Mouse (Mus musculus): ENCODE data around the gene Mapkapk3. TPM values are rescaled to one million over a fixed set of nuclear protein-coding genes. Genes with fewer than 3 reads are reported as not detected.

The Mapkapk3 gene
- polyA plus RNA-seq, 1 experiment from 2014 or later = 6.5 TPM

GRCm38 (mm10) chr9:107235261-107235660 lies 54.4 kb downstream of the Mapkapk3 start:
- ATAC-seq (ENCODE audit: low FRiP score, low TSS enrichment) = no peak
- WGBS = 46% methylated on average over 5 of the region's 5 CpGs
- no peak overlapping the region for H3K27ac ChIP-seq (ENCODE audit: low read depth, low read length)
- H3K27me3 ChIP-seq (ENCODE audit: control insufficient read depth, insufficient read depth, low read length) = peaks cover 91% of the 10 kb centered on the region
- H3K36me3 ChIP-seq (ENCODE audit: control insufficient read depth, insufficient read depth, low read length) = no peaks in the 10 kb centered on the region
- peaks cover 3% of the 10 kb centered on the region; the same call in 1 of the 2 replicates for H3K4me1 ChIP-seq (ENCODE audit: control insufficient read depth, insufficient read depth, low read length)
- H3K9me3 ChIP-seq (ENCODE audit: control insufficient read depth, low read length) = no peaks in the 10 kb centered on the region
- H3K4me2 ChIP-seq (replicated peaks; ENCODE audit: low read depth, low read length) = no peak overlapping the region
- H3K9ac ChIP-seq (ENCODE audit: low read depth, low read length) = no peak overlapping the region
- no peak overlapping the region for H3K4me3 ChIP-seq (ENCODE audit: low read length)

GRCm38 (mm10) chr9:107232140-107232539 lies 57.5 kb downstream of the Mapkapk3 start:
- Histone ChIP-seq H3K9ac (ENCODE audit: low read depth, low read length) (no peak overlapping the region), H3K36me3 (ENCODE audit: control insufficient read depth, insufficient read depth, low read length) (no peaks in the 10 kb centered on the region), H3K27me3 (ENCODE audit: control insufficient read depth, insufficient read depth, low read length) (peaks cover 89% of the 10 kb centered on the region), H3K4me1 (ENCODE audit: control insufficient read depth, insufficient read depth, low read length) (peaks cover 3% of the 10 kb centered on the region; the same call in 1 of the 2 replicates), H3K4me2 (replicated peaks; ENCODE audit: low read depth, low read length) (peak overlapping the region; percentile 98), H3K4me3 (ENCODE audit: low read length) (peak overlapping the region; percentile 50), H3K27ac (ENCODE audit: low read depth, low read length) (no peak overlapping the region), H3K9me3 (ENCODE audit: control insufficient read depth, low read length) (no peaks in the 10 kb centered on the region)
- ATAC-seq (ENCODE audit: low FRiP score, low TSS enrichment) = no peak
- 18% methylated on average over 9 of the region's 9 CpGs for WGBS

GRCm38 (mm10) chr9:107231539-107232139 lies 58.0 kb downstream of the Mapkapk3 start, which contains the start of gene Dock3:
Gene Dock3 (minus strand): TSS chr9:107231909.
- WGBS = under 1% methylated on average over 47 of the region's 87 CpGs
- Histone ChIP-seq H3K4me2 (replicated peaks; ENCODE audit: low read depth, low read length) (peak within 1 kb of the TSS; percentile 98), H3K27me3 (ENCODE audit: control insufficient read depth, insufficient read depth, low read length) (peaks cover 89% of the 10 kb centered on the region), H3K9me3 (ENCODE audit: control insufficient read depth, low read length) (no peaks in the 10 kb centered on the region), H3K4me1 (ENCODE audit: control insufficient read depth, insufficient read depth, low read length) (peaks cover 3% of the 10 kb centered on the region; the same call in 1 of the 2 replicates), H3K9ac (ENCODE audit: low read depth, low read length) (peak within 1 kb of the TSS; percentile 47), H3K4me3 (ENCODE audit: low read length) (peak within 1 kb of the TSS; percentile 50), H3K36me3 (ENCODE audit: control insufficient read depth, insufficient read depth, low read length) (no peaks in the 10 kb centered on the region), H3K27ac (ENCODE audit: low read depth, low read length) (no peak within 1 kb of the TSS)
- ATAC-seq (ENCODE audit: low FRiP score, low TSS enrichment) = peak; percentile 87

GRCm38 (mm10) chr9:107230991-107231538 lies 58.6 kb downstream of the Mapkapk3 start:
- H3K9me3 ChIP-seq (ENCODE audit: control insufficient read depth, low read length) = no peaks in the 10 kb centered on the region
- peak overlapping the region; percentile 50 for H3K4me3 ChIP-seq (ENCODE audit: low read length)
- peak overlapping the region; percentile 47 for H3K9ac ChIP-seq (ENCODE audit: low read depth, low read length)
- peaks cover 88% of the 10 kb centered on the region for H3K27me3 ChIP-seq (ENCODE audit: control insufficient read depth, insufficient read depth, low read length)
- H3K4me2 ChIP-seq (replicated peaks; ENCODE audit: low read depth, low read length) = peak overlapping the region; percentile 98
- H3K4me1 ChIP-seq (ENCODE audit: control insufficient read depth, insufficient read depth, low read length) = peaks cover 3% of the 10 kb centered on the region; the same call in 1 of the 2 replicates
- ATAC-seq (ENCODE audit: low FRiP score, low TSS enrichment) = peak; percentile 82
- H3K36me3 ChIP-seq (ENCODE audit: control insufficient read depth, insufficient read depth, low read length) = no peaks in the 10 kb centered on the region
- no peak overlapping the region for H3K27ac ChIP-seq (ENCODE audit: low read depth, low read length)
- WGBS = 2% methylated on average over 35 of the region's 50 CpGs

GRCm38 (mm10) chr9:107224597-107224996 lies 65.1 kb downstream of the Mapkapk3 start:
- H3K4me1 ChIP-seq (ENCODE audit: control insufficient read depth, insufficient read depth, low read length) = no peaks in the 10 kb centered on the region
- 88% methylated on average over 1 of the region's 1 CpGs for WGBS
- H3K4me3 ChIP-seq (ENCODE audit: low read length) = no peak overlapping the region
- no peaks in the 10 kb centered on the region for H3K36me3 ChIP-seq (ENCODE audit: control insufficient read depth, insufficient read depth, low read length)
- H3K27ac ChIP-seq (ENCODE audit: low read depth, low read length) = no peak overlapping the region
- ATAC-seq (ENCODE audit: low FRiP score, low TSS enrichment) = no peak
- H3K4me2 ChIP-seq (replicated peaks; ENCODE audit: low read depth, low read length) = no peak overlapping the region
- H3K27me3 ChIP-seq (ENCODE audit: control insufficient read depth, insufficient read depth, low read length) = peaks cover 33% of the 10 kb centered on the region
- no peak overlapping the region for H3K9ac ChIP-seq (ENCODE audit: low read depth, low read length)
- H3K9me3 ChIP-seq (ENCODE audit: control insufficient read depth, low read length) = no peaks in the 10 kb centered on the region

Small RNA genes within 50 kb of the gene (microRNA-seq; reads per million reads assigned to microRNA genes)
- not detected for gene Gm22238

Other genes starting within 250 kb of the Mapkapk3 start
- 0.23 and 0.93 TPM in 2 replicates for gene Dock3, start 58.0 kb downstream of the Mapkapk3 start, polyA plus RNA-seq (2014; fragmentation: Nextera tagmentation; extraction: Ambion mirVana)
- 6.3 and 7.1 TPM in 2 replicates for gene Cish, start 6.1 kb upstream of the Mapkapk3 start, polyA plus RNA-seq (2014; fragmentation: Nextera tagmentation; extraction: Ambion mirVana)
- gene Hemk1, start 48.5 kb upstream of the Mapkapk3 start, polyA plus RNA-seq (2014; fragmentation: Nextera tagmentation; extraction: Ambion mirVana) = 9.7 and 11.3 TPM in 2 replicates
- gene 6430571L13Rik, start 50.7 kb upstream of the Mapkapk3 start, polyA plus RNA-seq (2014; fragmentation: Nextera tagmentation; extraction: Ambion mirVana) = 0.31 and 0.43 TPM in 2 replicates
- gene Cacna2d2, start 109.7 kb upstream of the Mapkapk3 start, polyA plus RNA-seq (2014; fragmentation: Nextera tagmentation; extraction: Ambion mirVana) = 0.77 and 0.87 TPM in 2 replicates
- gene Tmem115, start 244.1 kb upstream of the Mapkapk3 start, polyA plus RNA-seq (2014; fragmentation: Nextera tagmentation; extraction: Ambion mirVana) = 45.0 and 49.9 TPM in 2 replicates